Mouse (Mus musculus) spleen, postnatal 10 days (tissue): Measurements from ENCODE around the gene P2rx3.

Source experiments
- DNase-seq, 2 experiments: peaks; one replicate each; pipeline ENCODE4 v3.0.0; 2021 to 2022; ENCODE audit warnings: low spot score in 2 of 2

P2rx3 gene

DNA sequence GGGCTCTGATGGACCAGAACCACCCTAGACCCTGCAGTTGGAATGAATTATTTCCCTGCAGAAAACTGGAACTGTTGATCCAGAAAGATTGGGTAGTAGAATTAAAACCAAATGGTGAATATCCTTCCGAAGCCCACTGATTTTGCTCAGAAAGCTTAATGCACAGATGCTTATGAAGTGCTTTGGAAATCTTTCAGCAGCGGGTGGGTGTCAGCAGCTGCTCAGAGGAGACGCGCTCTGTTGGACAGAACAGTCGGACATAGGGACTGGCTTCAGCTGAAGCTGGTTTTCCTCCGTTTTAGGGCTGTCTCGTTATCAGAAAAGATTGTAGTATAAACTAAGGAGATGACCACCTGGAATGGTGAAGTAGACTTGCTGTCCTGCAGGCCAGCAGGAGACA, 6.4 kb upstream of the P2rx3 start:
- no peak for DNase-seq

DNA sequence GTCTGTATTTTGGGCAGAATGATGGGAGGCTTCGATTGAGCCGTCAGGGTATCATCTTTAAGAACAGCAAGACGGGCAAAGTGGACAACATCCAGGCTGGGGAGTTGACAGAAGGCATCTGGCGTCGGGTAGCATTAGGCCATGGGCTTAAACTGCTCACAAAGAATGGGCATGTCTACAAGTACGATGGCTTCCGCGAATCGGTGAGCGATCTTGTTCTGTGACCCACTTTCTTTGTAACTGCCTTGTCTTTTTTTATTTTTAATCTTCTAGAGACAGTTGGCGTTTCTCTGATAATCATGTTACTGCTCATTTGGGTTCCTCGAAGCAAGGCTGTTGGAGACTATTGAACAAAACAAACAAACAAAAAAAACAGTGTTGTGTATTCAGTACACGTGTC, 1.1 kb upstream of the P2rx3 start:
- no peak for DNase-seq

DNA sequence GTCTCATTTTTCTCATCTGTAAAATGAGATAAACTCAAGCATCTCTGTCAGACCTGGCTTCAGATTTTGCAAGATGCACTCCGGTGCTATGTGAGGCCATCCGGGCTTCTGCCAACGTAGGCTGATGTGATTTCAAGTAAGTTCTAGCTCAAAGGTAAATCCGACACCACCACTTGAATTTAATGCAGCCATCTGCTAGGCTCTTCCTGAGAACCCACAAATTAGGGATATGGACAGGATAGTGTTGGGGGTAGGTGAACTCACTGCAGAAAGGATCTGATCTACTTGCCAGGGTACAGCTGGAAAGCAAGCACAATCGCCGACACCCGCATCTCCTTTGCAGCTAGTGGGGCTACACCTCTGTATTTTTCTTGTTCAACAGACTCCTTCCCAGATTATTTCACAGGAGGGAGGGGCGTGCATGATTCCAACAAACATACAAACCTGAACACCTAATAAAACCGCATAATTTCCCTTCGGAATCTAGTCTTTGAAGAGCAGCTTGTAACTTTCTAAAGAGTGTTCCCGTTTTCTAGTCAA, 685 bp downstream of the P2rx3 start:
- DNase-seq = no peak

DNA sequence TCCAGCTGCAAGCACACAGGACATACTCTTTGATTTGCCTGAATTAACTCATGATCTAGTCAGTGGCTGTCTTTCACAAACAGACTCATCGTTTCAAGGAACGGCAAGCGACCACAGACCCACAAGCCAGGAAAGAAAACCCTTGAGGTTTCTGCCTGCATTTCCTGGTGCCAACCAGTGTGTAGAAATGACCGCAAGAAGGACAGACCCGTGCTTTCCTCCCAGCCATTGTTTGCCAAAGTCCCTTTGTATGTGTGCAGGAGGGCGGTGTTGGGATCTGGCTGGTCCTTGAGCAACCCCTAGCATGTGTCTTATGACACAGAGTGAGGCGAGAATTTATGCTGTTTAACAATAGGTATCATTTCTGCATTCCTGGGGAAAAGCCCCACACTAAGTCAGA, 3.1 kb downstream of the P2rx3 start:
- DNase-seq = no peak

DNA sequence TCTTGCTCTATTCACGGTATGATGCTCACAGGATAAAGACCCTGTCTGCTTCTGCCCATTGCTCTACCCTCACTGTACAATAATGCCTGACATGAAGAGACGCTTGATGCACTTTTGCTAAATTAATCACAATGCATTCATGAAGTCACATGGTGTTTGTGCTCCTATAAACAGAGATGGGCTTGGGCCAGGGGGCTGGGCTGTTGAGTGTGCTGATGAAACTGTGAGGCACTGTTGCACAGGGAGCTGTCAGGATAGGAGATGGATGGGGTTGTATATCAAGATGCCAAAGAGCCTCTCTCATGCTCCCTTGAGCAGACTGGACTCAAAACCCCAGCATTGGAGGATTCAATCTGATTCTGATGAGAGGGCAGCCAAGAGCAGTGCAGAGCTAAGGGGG, 4.1 kb downstream of the P2rx3 start:
- DNase-seq = no peak

DNA sequence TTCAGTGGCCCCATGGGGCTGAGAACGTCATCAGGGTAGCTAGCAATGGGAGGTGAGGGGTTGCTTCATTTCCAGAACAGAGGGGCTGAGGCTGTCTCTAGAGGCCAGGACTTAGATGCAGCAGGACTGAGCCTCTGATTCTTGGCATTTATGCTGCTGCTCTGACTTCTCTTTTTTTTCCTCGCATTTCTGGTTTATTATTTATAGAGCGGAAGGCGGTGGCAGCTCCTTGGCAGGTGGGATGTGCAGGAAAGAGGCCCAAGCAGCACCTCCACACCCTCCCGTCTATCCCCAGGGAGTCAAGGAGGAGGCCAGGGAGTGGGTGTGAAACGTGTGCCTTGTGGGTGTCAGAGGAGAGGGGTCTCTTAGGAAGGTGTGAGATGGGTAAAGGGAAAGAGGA, 6.3 kb downstream of the P2rx3 start:
- DNase-seq = no peak

DNA sequence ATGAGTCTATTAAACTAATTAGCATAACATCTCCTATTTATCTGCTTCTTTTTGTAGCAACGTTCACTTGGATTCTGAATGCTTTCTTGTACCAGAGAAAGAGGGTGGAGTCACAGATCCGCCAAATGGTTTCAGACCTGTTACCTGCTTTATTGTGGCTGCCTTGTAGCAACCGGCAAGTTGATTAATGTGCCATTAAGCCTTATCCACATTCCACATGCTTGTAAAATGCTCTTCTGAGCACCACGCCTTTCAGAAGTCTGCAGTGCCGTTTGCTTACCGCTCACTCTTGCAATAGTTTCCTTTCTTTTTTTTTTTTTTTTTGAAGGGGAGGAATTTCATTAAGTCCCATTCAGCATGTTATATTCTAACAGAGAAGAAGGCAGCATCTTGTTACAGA, 7.4 kb downstream of the P2rx3 start:
- no peak for DNase-seq

DNA sequence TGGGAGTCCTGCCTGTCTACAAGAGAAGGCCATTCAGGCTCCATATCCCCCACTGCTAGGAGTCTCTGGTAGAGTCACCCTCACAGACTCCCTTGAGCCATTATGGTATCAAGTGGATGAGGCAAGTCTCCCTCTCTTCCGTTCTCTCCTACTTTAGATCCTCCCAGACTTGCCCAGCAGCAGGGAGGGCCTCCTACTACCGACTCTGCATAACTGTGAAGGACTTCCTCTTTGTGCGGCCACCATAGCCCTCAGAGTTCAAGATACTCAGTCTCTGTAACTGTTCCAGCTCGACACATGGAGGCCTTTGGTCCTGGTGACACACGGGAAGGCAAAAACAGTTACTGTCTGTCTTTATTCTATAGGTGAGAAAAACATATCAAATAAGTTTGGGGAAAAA, 10.0 kb downstream of the P2rx3 start:
- DNase-seq = peak in 1 of 2 experiments; percentile 39

DNA sequence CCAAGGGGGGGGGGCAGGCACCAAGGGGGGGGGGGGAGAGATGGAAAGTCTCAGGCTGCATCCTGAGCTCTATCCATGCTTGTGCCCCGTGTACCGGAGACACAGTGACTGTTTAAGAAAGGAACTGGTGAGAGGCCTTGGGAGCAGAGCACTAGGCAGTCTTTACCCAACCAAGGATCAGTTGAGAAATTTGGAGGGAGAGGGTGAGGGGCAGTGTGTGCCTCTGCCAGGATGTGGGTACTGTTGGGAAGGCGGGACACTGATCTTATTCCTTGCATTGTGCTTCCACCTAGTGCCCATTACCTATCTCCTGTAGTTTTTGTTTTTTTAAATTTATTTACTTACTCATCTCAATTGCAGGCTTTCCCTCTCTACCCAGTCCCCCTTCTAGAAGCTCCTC, 11.1 kb downstream of the P2rx3 start:
- no peak for DNase-seq

DNA sequence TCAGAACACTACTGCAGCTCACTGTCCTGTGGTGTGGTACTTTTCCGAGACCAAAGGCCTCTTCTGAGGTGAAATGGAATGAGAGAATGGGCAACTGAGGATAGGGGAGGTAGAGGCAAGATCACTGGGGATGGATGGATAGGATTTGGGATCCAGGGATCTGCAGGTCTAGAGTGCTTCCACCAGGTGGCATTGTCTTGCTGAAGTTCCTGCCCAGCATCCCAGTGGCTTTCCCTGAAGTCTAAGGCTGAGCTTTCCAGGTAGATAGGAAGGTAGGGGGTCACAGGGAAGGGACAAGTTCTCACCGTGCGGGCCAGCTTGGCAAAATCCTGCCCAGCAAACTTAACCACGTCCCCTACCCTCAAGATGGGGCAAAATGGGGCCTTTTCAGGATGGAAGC, 15.2 kb downstream of the P2rx3 start:
- no peak for DNase-seq

DNA sequence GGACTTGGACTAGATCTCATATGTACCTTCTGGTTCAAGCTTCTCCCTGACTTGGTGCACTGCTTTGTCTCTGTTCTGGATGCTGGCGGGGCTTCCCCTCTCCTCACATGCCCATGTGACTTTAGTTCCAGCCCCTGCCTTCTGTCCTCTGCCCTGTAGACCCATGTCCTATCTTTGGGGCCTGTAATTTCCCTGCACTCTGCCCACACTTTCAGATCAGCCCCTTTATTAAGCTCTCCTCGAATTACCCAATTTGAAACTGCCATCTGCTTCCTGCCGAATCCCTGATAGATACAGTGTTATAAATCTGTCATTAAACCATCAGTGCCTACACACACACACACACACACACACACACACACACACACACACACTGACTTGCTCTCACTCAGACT, 22.7 kb downstream of the P2rx3 start:
- no peak for DNase-seq

DNA sequence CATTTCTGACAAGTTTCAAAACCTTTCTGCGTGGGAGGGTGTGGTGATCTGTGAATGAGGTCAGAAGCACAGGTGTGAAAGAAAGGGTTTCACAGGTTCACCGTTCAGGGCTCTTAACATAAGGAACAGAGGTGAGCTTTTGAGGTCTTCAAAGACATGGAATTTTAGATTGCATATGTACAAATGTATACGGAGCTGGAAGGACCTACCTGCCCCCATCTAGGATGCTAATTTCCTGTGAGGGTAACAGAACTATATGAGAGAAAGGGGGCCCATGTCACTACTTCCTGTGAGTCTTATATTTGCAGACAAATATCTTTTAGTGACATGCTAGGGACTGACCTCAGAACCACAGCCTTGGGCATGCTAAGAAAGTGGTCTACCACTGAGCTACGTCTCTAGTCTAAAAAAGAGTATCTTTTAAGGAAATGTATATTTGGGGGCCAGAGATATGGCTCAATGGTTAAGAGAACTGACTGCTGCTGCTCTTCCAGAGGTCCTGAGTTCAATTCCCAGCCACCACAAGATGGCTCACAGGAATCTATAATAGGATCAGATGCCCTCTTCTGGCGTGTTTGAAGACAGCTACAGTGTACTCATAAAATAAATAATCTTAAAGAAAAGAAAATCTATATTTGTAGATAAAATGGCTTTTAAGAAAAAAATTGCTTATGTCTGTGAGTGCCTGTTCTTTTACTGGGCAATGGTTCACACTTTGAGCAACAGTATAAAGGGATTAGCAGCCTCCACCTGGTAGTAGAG, 23.3 kb downstream of the P2rx3 start:
- no peak for DNase-seq

DNA sequence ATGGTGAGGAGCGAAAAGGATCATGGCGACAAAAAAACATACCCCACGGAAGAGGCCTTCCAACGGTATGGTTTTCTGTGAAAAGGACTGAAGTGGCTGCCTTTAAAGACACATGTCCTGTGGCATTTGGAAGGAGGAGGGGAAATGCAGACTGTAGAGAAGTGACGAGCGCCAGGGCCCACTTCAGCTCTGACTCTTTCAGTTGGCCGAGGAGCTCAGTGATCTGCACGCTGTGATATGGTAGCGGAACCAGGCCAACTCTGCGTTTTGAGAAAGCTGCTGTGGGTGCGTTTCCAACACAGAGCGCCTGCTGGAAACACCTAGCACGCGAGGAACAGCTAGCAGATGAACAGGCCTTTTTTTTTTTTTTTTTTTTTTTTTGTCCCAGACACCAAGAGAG, 24.6 kb downstream of the P2rx3 start:
- peak; percentile 40 to 54 for DNase-seq

DNA sequence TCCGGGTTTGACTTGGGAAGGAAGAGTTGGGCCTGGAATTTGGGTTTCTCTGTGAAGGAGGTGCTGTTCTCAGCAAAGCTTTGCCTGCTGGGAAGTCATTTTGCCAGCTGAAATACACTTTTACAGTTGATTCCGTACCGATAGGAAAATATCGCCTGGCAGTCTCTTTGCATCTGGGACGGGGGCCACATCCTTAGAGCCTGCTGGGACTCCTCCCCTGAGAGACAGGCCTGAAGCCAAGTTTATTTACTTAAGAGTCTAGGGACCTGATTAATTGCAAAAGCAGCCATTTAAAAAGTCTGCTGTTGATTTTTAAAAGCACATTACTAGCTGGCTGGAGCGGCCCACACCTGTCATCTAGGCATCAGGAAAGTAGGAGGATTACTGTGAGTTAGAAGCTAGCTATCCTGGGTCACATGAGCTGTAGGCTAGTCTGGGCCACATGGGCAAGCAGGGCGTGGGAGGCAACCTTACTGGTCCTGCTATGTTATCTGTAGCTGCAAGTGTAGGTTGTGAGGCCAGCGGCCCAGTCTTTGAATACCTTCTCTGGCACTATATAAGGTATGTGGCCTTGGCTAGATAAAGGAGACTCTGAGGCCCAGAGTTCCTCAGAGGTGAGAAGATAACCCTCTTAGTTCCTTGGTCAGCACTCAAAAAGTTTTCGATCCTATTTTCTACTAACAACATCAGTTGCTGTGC, 25.2 kb downstream of the P2rx3 start:
- peak; percentile 62 to 74 for DNase-seq

DNA sequence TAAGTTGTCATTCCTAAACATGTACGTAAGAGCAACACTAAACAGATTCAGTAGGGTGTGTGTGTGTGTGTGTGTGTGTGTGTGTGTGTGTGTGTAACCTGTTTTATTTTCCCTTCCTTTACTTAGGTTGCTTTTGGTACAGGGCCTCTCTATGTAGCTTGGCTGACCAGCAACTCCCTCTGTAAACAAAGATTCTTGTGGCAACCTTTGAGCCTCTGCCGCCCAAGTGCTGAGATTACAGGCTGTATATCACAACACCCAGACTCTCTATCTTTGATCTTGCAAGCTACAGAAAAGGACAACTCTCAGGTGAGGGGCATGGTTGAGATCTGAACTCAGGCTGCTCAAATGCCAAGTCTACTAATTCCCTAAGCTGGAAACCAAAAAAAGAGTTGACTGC, 28.1 kb downstream of the P2rx3 start:
- DNase-seq = no peak

DNA sequence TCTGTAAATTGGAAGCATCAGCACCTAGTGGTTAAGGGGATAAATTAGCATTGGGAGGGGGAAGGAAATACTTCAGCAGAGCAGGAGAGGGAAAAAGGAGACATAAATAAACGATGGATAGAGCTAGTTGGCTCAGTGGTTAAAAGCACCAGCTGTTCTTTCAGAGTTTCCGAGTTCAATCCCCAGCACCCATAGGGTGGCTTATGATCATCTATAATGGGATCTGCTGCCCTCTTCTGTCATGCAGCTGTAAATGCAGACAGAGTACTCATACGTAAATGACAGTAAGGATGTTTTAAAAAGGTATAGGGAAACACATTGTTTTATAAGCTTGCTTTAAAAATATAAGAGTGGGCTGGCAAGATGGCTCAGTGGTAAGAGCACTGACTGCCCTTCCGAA, 29.5 kb downstream of the P2rx3 start:
- peak in 1 of 2 experiments; percentile 63 for DNase-seq

DNA sequence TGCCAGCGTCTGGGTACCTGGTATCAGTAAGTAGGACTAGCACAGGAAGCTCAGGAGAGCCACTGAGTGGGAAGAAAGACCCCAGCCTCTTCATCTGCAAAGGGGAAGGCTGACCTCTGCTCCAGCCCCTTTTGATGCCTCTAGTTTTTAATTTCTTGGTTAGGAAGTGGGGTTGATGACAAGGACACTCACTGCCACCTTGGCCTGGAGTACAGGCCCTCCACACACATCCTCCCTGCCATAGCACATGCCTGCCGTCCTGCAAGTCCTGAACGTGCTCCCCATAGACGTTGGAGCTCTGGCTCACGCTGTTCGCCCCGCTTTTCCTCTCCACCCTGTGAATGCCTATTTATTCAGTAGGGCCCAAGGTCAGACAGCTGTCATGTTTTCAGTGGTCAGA, 30.7 kb downstream of the P2rx3 start:
- DNase-seq = no peak

DNA sequence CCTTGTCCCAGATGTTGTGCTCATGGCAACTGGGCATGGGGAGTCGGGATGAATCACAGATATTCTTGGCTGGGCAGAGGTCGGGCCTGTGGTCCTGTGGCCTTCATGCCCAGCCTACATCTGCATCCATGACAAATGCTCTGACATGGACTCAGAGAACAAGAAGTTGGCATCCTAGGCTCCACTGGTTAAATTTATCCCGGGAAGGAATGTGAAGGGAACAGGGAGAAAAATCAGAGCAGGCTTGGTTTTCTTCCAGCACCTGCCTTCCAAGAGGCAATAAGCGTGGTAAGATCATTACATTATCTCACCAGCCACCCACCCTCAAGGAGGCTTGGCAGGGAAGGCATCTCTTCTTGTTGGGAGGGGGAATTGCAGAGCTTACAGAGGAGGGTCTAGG, 32.9 kb downstream of the P2rx3 start:
- no peak for DNase-seq

DNA sequence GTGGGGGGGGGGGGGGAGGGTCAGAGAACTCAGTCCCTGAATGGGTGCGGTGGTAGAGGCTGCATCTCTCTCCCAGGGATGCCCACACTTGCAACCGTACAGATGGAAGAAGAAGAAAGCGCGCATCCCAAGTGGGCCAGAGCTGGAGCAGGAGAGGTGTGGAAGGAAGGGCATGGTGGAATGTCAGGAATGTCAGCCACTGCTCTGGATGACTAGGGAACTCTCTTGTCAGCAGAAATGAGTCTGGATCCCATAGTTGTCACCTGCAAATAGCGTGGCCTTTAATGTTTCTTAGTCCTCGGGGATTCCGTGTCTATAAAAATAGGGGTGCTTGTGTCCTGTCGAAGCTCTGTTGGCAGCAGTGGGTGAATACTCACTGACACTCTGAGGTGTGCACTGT, 34.7 kb downstream of the P2rx3 start:
- DNase-seq = no peak

DNA sequence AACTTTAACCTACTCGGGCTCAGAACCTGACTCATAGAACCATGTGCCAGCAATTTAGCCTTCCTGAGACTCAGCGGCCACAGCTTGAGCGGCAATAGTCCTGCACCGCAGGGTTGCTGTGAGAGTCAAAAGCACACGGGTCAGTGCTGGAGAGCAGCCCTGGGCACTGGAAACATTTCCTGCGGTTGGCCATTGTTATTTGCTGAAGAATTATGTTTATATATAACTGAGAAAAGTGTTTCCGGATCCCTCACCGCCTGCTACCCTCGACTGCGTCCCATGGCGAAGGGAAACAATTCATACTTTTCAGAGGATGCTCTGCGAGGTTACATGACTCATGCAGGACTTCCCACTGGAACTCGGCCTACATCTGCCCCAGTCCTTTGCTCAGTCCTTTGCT, 35.8 kb downstream of the P2rx3 start:
- DNase-seq = no peak

DNA sequence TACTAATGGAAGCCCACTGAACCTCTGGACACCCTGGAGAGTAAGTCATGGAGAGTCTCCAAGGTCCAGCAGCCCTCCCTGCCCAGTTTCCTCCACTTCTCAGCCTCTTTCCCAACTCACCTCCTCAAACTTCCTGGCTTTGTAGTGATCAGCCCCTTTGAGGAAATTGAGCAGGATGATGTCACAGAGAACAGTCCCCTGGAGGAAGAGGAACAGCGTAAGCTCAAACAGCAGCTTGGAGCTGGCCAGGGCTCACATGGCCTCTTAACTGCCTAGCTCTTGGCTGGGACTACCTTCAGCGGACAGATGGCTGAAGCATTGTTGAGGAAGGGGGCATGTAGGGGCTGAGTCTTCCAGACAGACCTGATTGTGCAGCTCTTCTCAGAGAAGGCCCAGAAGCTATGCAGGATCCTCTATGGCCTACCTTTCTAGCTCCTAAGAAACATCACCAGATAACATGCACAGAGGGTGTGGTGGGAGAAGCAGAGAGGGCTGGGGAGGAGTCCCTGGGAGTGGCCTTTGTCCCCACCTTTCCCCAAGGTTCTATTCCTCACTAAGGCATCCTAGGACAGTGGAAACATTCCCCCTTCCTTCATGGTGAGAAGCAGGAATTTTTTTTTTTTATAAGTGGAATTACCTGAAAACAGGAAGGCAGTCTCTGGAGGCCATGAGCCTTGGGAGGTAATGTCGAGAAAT, 37.6 kb downstream of the P2rx3 start:
- DNase-seq = no peak

DNA sequence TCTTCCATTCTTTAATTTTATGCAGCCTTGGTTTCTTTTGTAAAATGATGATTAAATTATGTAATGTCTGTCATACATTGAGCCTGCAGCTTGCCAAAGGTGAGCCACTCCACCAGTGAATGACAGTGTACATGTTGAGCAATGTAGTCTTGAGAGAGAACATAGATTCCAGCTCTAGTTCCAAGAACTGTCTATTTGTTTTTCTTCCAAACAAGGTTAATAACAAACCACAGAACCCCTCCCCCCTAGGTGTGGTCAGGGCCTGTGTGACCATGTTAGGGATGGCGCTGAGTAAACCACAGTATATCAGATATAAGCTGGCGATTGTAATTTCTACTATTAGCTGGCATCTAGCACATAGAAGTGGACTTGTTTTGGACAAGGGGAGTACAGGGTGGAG, 40.9 kb downstream of the P2rx3 start:
- no peak for DNase-seq

DNA sequence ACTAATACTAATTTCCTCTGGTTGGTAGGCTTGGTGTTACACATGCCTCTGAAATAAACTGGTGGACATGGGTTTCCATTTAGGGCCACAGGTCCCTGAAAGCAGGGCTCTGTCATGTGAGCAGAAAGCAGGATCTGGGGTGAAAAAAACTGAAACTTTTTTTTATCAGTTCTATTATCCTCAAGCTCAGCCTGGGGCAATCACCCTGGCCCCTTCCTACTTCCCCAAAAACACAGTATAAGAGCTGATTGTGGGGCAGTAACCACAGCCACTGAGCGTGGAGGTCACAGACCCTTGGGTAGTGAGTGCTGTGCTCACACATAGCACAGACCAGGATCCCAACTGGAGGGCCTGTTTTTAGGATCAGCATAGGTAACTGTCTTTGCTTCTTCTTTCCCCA, 49.3 kb downstream of the P2rx3 start, which contains the start of gene Prg3:
Gene Prg3 (plus strand): TSS at position 286 of the 400 bp plus-strand sequence.
- DNase-seq = peak in 1 of 2 experiments; percentile 5
